Mouse (Mus musculus) hindbrain, embryonic 11.5 days (tissue): ENCODE data around the gene Mrpl43. TPM values are rescaled to one million over a fixed set of nuclear protein-coding genes. Genes with fewer than 3 reads are reported as not detected.

Experiments used
- ATAC-seq: fragments of 200-750 bp; cut with Nextera tagmentation; 2 replicates; pipeline ENCODE4 v1.8.0; 2017; ENCODE audit warnings: mild to moderate bottlenecking, moderate TSS enrichment, moderate library complexity; ENCODE audit not compliant: low FRiP score
- DNase-seq: peaks from one replicate; pipeline ENCODE4 v3.0.0-alpha.2; 2015; ENCODE audit warnings: low spot score
- H3K27ac ChIP-seq: fragments of 300-500 bp; sonication (generic); 2 replicates; pipeline ENCODE4 v1.5.1; 2014; ENCODE audit warnings: mild to moderate bottlenecking, low read depth, low read length
- H3K27me3 ChIP-seq: fragments of 300-500 bp; sonication (generic); 2 replicates; pipeline ENCODE4 v1.6.1; 2014; ENCODE audit warnings: mild to moderate bottlenecking, low read length, moderate library complexity, mixed read lengths; ENCODE audit not compliant: control insufficient read depth, insufficient read depth
- H3K36me3 ChIP-seq: fragments of 300-500 bp; sonication (generic); 2 replicates; pipeline ENCODE4 v1.6.1; 2014; ENCODE audit warnings: mild to moderate bottlenecking, low read length, moderate library complexity, mixed read lengths; ENCODE audit not compliant: control insufficient read depth, insufficient read depth
- H3K4me1 ChIP-seq: fragments of 300-500 bp; sonication (generic); replicated peaks from 2 replicates; pipeline ENCODE4 v1.6.1; 2014; ENCODE audit warnings: low read length, mixed read lengths; ENCODE audit not compliant: control insufficient read depth, insufficient read depth
- H3K4me2 ChIP-seq: fragments of 300-500 bp; sonication (generic); replicated peaks from 2 replicates; pipeline ENCODE4 v1.6.1; 2014; ENCODE audit warnings: mild to moderate bottlenecking, low read depth, low read length
- H3K4me3 ChIP-seq: fragments of 300-500 bp; sonication (generic); 2 replicates; pipeline ENCODE4 v1.5.1; 2014; ENCODE audit warnings: low read depth, low read length
- H3K9ac ChIP-seq: fragments of 300-500 bp; sonication (generic); 2 replicates; pipeline ENCODE4 v1.6.1; 2014; ENCODE audit warnings: low read depth, low read length
- H3K9me3 ChIP-seq: fragments of 300-500 bp; sonication (generic); 2 replicates; pipeline ENCODE4 v1.6.1; 2016; ENCODE audit warnings: low read length; ENCODE audit not compliant: control insufficient read depth
- WGBS: fragments of 180-500 bp; shearing (Covaris S2); extraction: QIAGEN DNeasy Blood & Tissue Kit; methylation state at CpG from one replicate; pipeline ENCODE4 v1.1.7; 2014; 5-methylcytosine and 5-hydroxymethylcytosine counted together
- polyA plus RNA-seq: library from polyadenylated mRNA; unstranded; fragments of >200 nt; fragmentation: Nextera tagmentation; extraction: Ambion mirVana; gene quantifications from 2 replicates; pipeline ENCODE4 v1.2.1, GENCODE M21; 2014

Gene Mrpl43
- polyA plus RNA-seq: 69.0 and 75.0 TPM in 2 replicates

DNA sequence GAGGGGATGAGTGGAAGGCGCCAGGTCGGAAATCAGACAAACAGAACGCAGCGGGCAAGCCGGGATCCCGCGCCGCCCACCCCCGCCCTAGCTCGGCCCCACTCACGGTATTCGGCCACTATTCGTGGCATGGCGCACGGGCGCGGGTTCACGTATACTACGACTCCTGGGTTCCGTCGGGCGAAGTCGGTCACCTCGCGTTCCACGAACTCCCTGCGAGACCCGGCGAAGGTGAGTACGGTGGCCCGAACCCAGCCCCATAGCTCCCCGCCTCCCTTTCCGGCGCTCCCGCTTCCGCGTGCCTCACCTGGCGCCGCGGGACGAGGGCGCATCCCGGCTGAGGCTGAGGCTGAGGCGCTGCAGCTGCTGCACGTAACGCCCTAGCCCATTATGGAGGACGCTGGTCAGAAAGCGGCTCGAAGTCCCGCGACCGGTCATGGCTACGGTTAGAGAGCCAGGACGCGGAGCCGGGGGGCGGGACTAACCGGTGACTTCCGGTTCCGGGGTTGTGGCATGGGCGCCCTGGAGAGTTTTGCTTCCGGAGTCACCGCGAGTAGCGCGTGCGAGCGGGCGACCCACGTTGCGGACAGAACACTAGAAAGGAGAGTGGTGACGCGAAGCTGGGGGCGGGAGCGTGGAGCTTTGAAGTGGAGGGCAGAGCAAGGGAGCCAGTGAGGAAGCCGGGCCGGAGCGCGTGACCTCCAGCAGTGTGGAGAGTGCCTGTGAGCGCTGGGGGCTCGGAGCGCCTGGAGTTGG is at the start of gene Mrpl43:
Gene Mrpl43, minus strand, starts transcription at position 486 of the 756 bp plus-strand sequence.
- Histone ChIP-seq H3K4me2 (peak within 1 kb of the TSS; percentile 88), H3K9ac (peak within 1 kb of the TSS; percentile 67), H3K9me3 (no peaks in the 10 kb centered on the region), H3K27me3 (no peaks in the 10 kb centered on the region), H3K4me3 (peak within 1 kb of the TSS; percentile 99), H3K27ac (peak within 1 kb of the TSS; percentile 58; the same call in 1 of the 2 replicates), H3K36me3 (peaks cover 6% of the 10 kb centered on the region; the same call in 1 of the 2 replicates), H3K4me1 (peaks cover 4% of the 10 kb centered on the region; the same call in 1 of the 2 replicates)
- under 1% methylated on average over 73 of the region's 82 CpGs for WGBS
- DNase-seq: peak; percentile 97
- ATAC-seq: peak; percentile 91

DNA sequence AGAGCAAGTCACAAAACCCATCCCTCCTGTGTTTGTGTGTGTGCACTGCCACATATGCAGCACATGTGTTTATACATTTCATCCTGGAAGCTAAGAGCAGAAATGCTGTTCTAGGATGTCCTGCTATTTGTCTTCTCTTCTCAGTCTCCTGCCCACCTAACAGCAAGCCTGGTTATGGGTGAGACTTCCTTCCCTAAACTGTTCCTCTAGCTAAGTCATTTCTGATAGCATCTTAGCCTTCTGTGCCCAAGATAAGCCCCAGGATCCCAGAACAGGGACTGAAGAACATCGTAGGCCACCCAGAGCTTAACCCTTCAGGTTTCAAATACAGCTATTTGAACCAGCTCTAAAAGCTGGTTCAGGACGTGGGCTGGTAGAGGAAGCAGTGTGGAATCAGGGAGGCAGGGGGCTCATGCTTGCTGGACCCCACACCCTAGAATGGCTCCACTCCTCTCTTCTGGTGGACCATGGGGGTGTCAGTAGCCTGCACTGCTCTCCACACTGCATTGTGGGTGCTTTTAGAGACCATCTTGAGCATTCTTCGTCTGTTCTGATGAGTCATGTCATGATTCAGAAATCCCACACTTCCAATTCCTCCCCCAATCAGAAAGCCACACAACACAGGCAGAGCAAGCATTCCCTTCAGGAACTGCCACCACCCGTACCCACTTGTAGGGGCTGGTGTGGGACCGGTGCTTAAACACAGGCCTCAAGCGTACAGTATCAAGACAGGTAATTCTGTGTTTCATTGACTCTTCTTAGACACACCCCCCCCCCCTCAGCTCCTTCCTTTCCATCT is 48.8 kb upstream of the Mrpl43 start:
- Histone ChIP-seq H3K9me3 (no peaks in the 10 kb centered on the region), H3K4me3 (no peak overlapping the region), H3K36me3 (no peaks in the 10 kb centered on the region), H3K27me3 (0 out of 2 replicates have a peak, but pooled peaks cover 2% of the 10 kb centered on the region), H3K4me2 (no peak overlapping the region), H3K4me1 (no peaks in the 10 kb centered on the region; the same call in 1 of the 2 replicates), H3K9ac (no peak overlapping the region), H3K27ac (no peak overlapping the region)
- ATAC-seq (no peak), DNase-seq (no peak)
- WGBS: 89% methylated on average over 6 of the region's 6 CpGs

DNA sequence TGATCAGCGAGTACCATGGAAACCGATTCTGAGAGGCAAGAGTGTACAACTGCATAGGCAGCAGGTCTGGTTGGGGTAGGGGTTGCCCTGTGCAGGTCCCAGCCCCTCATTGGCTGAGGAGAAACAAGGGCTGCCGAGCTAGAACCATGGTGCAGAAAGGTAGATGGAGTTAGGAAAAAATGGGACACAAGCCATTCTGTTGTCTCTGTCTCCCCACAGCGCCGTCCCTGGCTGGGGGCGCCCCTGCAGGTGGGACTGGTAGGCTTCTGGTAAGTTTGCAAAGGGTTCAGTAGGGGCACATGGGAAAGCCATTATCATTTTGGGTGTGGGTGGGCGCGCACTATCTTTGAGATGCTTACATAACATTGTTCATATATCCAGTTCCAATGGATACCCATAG is 47.2 kb upstream of the Mrpl43 start:
- ATAC-seq: no peak
- DNase-seq: no peak
- Histone ChIP-seq H3K4me1 (no peaks in the 10 kb centered on the region; the same call in 1 of the 2 replicates), H3K36me3 (no peaks in the 10 kb centered on the region), H3K4me2 (no peak overlapping the region), H3K9ac (no peak overlapping the region), H3K4me3 (no peak overlapping the region), H3K27me3 (0 out of 2 replicates have a peak, but pooled peaks cover 2% of the 10 kb centered on the region), H3K27ac (no peak overlapping the region), H3K9me3 (no peaks in the 10 kb centered on the region)
- 84% methylated on average over 8 of the region's 8 CpGs for WGBS

DNA sequence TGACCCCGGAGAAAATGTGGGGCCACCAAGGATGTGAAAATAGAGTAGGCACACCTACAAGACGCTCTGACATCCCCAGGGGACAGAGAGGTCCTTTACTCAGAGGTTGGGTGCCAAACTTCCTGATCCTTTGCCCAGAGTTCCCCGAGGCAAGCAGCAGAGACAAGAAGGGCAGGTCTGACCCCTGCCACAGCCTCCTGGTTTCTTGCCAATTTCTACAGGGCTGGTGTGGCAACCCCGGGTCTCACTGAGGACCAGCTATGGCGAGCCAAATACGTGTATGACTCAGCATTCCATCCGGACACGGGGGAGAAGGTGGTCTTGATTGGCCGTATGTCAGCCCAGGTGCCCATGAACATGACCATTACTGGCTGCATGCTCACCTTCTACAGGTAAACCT is 43.3 kb upstream of the Mrpl43 start:
- Histone ChIP-seq H3K27ac (no peak overlapping the region), H3K4me3 (no peak overlapping the region), H3K4me2 (no peak overlapping the region), H3K9ac (no peak overlapping the region), H3K36me3 (no peaks in the 10 kb centered on the region), H3K9me3 (no peaks in the 10 kb centered on the region), H3K27me3 (peaks cover 15% of the 10 kb centered on the region), H3K4me1 (peaks cover 8% of the 10 kb centered on the region; the same call in 1 of the 2 replicates)
- no peak for DNase-seq
- WGBS: 81% methylated on average over 9 of the region's 9 CpGs
- ATAC-seq: no peak

DNA sequence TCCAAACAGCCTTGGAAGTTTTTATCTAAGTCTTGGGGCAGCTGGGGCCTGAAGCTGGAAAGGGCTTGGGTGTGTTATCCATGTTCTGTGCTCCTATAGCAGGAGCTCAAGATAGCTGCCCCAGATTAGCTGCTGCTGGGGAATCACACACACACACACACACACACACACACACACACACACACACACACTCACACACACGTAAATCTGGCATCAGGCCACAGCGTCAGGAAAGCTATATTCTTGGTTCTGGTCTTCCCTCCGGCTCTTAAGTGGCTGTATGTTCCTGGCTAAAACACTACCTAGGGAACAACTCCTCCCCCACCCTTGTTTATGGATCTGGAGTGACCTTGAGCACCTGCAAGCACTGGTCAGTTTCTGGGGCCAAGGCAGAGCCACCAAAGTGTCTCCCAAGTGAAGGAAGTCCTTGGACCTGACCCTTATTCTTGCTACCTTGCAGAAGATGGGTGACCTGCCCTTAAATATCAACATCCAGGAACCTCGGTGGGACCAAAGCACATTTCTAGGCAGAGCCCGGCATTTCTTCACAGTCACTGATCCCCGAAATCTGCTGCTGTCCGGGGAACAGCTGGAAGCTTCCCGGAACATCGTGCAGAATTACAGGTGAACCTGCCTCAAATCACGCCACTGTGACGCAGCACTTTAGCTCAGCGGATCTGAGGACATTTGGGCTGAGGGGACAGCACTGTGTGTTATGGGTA is 42.6 kb upstream of the Mrpl43 start:
- no peaks in the 10 kb centered on the region for H3K36me3 ChIP-seq
- 83% methylated on average over 12 of the region's 12 CpGs for WGBS
- ATAC-seq (no peak), DNase-seq (no peak)
- 0 out of 2 replicates have a peak overlapping the region, but pooled peaks have one; percentile 4 for H3K9ac ChIP-seq
- H3K4me2 ChIP-seq: peak overlapping the region; percentile 55
- H3K4me3 ChIP-seq: no peak overlapping the region; the same call in 1 of the 2 replicates
- peaks cover 8% of the 10 kb centered on the region; the same call in 1 of the 2 replicates for H3K4me1 ChIP-seq
- H3K9me3 ChIP-seq: no peaks in the 10 kb centered on the region
- H3K27ac ChIP-seq: no peak overlapping the region
- peaks cover 15% of the 10 kb centered on the region for H3K27me3 ChIP-seq

DNA sequence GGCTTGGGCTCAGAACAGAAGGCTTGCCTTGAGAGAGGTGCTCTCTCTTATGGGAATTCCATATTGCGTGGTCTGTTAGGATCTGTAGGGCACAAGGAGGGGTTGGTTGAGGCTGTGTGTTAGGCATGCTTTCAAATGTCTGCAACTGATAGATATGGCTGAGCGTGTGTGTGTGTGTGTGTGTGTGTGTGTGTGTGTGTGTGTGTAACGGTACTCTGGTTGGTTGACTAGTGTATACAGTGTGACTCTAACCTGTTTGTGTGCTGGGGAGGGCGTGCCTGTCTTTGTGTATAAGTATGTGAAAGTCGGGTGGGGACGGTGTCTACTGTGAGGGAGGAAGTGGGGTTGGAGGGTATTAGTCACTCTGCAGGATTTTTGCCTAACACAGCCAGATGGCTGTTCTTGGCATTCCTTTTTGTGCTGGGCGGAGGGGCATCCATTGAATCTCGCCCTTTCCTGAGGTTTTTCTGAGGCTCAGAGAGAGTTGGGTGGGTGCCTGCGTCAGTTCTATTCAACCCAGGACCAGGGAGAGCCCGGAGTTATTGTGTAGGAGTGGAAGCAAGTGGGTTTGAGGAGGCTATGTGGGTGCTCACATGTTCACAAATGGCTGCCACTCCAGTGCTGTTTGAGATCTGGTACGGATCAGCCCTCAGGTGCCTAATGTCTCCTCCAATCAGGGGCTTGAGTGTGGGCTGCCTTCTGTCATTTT is 41.8 kb upstream of the Mrpl43 start:
- Histone ChIP-seq H3K9me3 (no peaks in the 10 kb centered on the region), H3K27me3 (peaks cover 15% of the 10 kb centered on the region), H3K4me3 (peak overlapping the region; percentile 46), H3K36me3 (no peaks in the 10 kb centered on the region), H3K4me1 (peaks cover 8% of the 10 kb centered on the region; the same call in 1 of the 2 replicates), H3K4me2 (peak overlapping the region; percentile 55), H3K9ac (peak overlapping the region; percentile 74), H3K27ac (peak overlapping the region; percentile 43; the same call in 1 of the 2 replicates)
- 51% methylated on average over 11 of the region's 11 CpGs for WGBS
- no peak for DNase-seq
- peak; percentile 45 for ATAC-seq

DNA sequence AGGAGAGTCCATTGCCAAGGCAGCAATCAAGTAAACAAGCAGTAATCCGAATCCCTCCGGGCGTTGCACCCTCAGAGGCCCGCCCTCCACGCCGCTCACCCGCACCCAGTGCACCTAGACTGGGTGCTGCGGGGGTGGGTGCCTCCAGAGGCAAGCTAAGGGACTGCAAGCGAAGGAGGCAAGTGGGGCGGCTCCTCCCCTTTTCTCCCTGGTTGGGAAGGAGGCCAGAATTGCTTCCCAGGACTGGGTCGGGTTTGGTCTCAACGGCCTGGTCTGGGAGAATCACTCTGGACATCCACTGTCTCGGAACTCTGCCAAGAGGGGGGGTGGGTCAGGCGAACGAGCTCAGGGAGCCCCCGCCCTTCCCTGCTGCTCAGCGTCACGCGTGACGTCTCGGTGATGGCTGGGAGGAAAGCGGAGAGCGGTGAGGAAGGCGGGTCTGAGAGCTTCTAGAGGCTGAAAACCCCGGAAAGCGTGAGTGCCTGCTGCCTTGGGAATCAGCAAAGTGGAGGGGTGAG is 41.2 kb upstream of the Mrpl43 start, which contains the start of gene Sfxn3:
Gene Sfxn3, plus strand, starts transcription at position 87 of the 518 bp plus-strand sequence.
- Histone ChIP-seq H3K27me3 (peaks cover 15% of the 10 kb centered on the region), H3K4me2 (peak within 1 kb of the TSS; percentile 55), H3K9ac (peak within 1 kb of the TSS; percentile 74), H3K27ac (peak within 1 kb of the TSS; percentile 43; the same call in 1 of the 2 replicates), H3K9me3 (no peaks in the 10 kb centered on the region), H3K36me3 (no peaks in the 10 kb centered on the region), H3K4me1 (peaks cover 8% of the 10 kb centered on the region; the same call in 1 of the 2 replicates), H3K4me3 (peak within 1 kb of the TSS; percentile 46)
- WGBS: 1% methylated on average over 26 of the region's 26 CpGs
- DNase-seq (peak; percentile 80), ATAC-seq (peak; percentile 83)
